Mouse (Mus musculus): ENCODE measurements around the gene Gm10762.

DNA sequence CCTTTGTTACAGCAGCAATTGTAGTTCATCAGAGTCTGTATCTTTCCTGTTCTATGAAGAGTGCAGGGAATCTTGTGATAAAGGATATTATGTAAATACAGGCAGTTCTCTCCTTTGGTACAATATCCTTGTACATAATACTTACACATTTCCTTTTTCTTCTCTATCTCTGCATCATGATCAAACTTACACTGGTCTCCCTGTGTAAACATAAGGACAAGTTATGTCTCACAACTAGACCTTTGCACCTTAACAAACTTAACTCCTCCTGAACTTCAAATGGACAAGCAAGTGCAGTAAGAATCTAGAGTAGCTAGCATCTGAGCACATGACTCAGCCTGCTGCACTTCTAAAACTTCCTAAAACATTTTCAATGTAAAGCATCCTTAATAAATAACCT is 36.8 kb downstream of the Gm10762 start:
- no peak for TF ChIP-seq POLR2A (IDR thresholded peaks at IDR 0.05; ENCODE audit: extremely low read depth, insufficient read depth, low read length)
- no peak for TF ChIP-seq CTCF (IDR thresholded peaks at IDR 0.05; ENCODE audit: low read depth, low read length)

Data from liver, adult 2 months (tissue).